Mouse (Mus musculus): ENCODE measurements around the gene Nln.

DNA sequence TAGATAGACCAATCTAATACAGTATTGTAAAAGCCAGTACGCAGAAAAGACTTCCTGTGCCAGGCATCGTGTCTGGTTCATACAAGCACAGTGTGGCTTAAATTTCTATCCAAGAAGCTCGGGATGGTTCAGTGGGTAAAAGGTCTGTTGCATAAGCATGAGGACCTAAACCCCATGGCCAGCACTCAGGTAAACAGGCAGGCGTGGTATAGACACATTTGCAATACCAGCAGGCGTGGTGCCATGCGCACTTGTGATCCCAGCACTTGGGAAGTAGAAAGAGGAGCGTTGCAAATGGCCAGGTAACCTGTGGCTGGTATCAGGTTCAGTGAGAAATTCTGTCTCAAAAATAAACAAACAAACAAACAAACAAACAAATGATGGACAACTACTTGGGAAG lies 70.5 kb downstream of the Nln start:
- no peak for TF ChIP-seq CTCF (IDR thresholded peaks at IDR 0.05 in 2 of 3, conservative IDR thresholded peaks at IDR 0.05 in 1 of 3; ENCODE audit: control insufficient read depth in 1 of 3, insufficient read depth in 1 of 3, low read depth in 2 of 3, low read length in 3 of 3, poor library complexity in 1 of 3, severe bottlenecking in 1 of 3)
- no peak for TF ChIP-seq RAD21 (IDR thresholded peaks at IDR 0.05; ENCODE audit: low read depth, low read length)
- no peak for TF ChIP-seq ZC3H11A (IDR thresholded peaks at IDR 0.05; ENCODE audit: low read depth, low read length)
- no peak for TF ChIP-seq POLR2A (IDR thresholded peaks at IDR 0.05; ENCODE audit: control insufficient read depth in 1 of 2, insufficient read depth in 1 of 2, low read depth in 1 of 2, low read length in 2 of 2, poor library complexity in 1 of 2)
- TF ChIP-seq CHD2 (IDR thresholded peaks at IDR 0.05; ENCODE audit: low read length) = no peak
- TF ChIP-seq RCOR1 (IDR thresholded peaks at IDR 0.05; ENCODE audit: low read depth, low read length) = no peak
- no peak for TF ChIP-seq NRF1 (IDR thresholded peaks at IDR 0.05; ENCODE audit: insufficient read depth, low read depth, low read length, poor library complexity, severe bottlenecking)
- TF ChIP-seq MXI1 (IDR thresholded peaks at IDR 0.05; ENCODE audit: low read depth, low read length) = no peak
- TF ChIP-seq EP300 (IDR thresholded peaks at IDR 0.05; ENCODE audit: low read depth in 1 of 2, low read length in 2 of 2) = no peak
- no peak for TF ChIP-seq JUND (IDR thresholded peaks at IDR 0.05; ENCODE audit: low read depth, low read length)
- no peak for TF ChIP-seq MAX (IDR thresholded peaks at IDR 0.05; ENCODE audit: low read length)

Measured in MEL (cell line).